Mouse (Mus musculus): ENCODE data around the gene Zdhhc17. TPM values are rescaled to one million over a fixed set of nuclear protein-coding genes. Genes with fewer than 3 reads are reported as not detected.

Zdhhc17 gene
- total RNA-seq, 2 experiments from 2014 or later: 20.7 to 22.6 TPM

DNA sequence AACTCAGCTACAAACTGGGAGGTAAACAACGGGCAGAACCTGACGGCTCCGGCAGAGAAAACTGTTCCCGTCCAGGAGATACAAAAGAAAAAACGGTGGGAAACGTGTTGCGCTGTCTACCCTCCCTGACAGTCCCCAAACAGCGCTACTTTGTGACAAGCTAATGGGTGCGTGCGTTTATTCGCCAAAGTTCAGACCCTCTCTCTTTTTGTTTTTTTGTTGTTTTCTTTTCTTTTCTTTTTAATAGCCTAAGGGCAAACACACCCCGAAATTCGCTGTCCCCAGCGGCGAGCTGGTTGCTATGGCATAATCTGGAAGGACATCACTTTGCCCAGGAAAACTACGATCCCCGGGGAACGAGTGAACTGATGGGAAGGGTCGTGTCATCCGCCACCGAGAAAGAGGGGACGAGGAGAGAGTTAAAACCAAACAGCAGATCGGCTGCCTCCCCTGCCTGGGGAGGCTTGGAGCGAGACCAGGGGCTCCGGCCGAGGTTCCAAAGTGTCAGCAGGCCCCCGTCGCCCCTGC is 763 bp downstream of the Zdhhc17 start:
- intact Hi-C loops (cut with DNase I; ENCODE audit: low total_unique reads): no loop called here
- DNase-seq: no peak

DNA sequence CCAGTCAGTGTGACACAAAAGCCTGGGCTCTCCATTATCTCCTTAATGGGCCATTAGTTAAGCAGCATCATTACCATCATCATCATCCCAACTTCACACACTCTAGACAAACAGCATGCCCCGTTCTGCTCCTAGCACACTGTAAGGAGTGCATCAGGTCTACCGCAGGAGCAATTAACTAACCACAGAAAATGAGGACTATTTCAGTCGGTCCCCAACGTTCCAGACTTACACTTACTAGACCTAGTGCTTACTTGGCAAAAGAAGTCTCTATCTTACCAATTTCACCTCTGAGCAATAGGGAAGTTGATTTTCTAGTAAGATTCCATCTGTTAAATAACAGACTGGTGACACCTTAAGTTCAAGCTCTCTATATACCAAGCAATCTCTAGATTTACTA is 2.3 kb downstream of the Zdhhc17 start:
- no peak for DNase-seq
- intact Hi-C loops (cut with DNase I; ENCODE audit: low total_unique reads): no loop called here

DNA sequence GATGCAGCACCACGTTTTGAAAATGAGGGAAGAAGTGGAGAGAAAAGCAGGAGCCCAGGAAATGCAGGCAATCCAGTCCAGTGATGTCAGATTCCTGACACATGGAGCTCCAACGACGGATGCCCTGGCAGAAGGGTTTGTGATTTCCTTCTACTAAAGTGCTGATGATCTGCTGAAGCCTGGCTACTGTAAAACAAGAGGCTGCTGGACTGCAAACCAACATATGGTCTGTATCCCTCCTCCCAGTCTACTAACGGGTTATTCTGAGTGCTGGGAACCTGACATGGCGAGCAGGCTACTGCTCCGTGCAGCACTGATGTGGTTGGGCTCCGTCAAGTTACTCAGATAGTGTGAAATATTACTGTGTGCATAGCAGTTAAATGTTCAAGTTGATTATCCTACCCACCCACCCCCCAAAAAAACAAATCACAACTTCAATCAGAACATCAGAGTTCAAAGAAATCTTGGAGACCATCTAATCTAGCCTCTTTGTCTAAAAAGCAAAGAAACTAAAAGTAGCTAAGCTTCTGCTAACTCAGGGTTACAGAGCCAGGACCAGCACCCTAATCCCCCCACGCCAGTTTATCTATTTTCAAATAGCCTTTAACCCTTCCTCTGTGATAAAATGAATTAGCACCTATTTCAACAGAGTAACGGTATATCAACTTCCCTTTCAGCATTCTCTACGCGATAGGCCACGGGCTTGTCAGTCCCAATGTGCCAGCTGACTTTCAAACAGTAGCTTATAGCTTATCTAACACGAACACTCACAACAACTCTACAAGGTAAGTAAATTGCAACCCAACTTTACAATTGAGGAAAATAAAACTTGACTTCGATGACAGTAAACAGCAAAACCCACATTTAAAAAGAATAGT is 4.1 kb downstream of the Zdhhc17 start:
- no peak for DNase-seq
- intact Hi-C loops (cut with DNase I; ENCODE audit: low total_unique reads): no loop called here

DNA sequence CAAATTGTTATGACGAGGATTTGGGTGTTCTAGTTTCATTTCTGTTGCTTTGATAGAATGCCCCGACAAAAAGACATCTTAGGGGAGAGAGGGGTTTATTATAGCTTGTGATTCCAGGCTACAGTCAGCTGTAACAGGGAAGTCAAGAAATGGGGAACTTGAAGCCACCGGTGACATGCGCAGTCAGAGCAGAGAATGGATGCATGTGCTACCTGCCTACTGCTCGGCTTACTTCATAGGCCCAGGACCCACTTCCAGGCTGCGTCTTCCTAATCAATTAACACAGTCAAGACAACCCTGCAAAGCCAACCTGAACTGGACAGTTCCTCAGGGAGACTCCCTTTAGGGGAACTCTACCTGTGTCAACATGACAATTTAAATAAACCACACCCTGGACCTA is 5.7 kb downstream of the Zdhhc17 start:
- intact Hi-C loops (cut with DNase I; ENCODE audit: low total_unique reads): no loop called here
- no peak for DNase-seq

DNA sequence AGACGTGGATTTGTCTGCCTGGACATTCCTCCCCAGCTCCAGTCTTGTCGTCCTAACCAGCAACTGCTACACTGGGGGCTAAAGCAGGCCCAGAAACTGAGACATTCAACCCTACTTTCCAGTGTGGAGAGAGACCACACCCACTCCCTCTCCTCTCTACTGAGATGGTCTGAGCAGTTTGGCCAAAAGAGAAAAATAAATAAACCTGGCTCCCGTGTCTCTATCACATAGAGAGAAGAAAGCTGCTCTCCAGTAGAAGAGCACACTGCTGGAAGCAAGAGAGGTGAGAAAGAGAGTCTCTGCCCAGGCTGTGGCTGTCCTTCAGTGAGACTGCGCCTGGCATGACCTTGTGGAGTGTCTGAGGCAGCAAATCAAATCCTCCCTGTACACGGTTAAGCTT is 10.7 kb downstream of the Zdhhc17 start:
- DNase-seq: no peak
- intact Hi-C loops (cut with DNase I; ENCODE audit: low total_unique reads): no loop called here

DNA sequence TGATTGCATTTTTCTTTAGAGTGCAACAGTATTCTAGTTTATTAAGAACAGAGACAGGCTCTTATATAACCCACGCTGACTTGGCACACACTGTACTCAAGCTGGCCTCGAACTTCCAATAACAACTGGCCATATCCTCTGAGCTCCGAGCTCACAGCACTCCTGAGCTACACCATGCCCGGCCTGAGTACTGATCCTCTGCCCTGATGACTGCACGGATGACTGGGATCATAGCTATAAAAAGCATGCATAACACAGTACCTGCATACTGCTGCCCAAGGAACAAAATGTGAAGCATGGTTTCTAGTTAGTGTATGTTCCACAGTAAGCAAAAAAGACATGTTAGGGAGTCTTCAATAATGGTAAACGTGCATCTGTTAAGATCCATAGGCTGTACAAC is 12.8 kb downstream of the Zdhhc17 start:
- no peak for DNase-seq
- intact Hi-C loops (cut with DNase I; ENCODE audit: low total_unique reads): no loop called here

DNA sequence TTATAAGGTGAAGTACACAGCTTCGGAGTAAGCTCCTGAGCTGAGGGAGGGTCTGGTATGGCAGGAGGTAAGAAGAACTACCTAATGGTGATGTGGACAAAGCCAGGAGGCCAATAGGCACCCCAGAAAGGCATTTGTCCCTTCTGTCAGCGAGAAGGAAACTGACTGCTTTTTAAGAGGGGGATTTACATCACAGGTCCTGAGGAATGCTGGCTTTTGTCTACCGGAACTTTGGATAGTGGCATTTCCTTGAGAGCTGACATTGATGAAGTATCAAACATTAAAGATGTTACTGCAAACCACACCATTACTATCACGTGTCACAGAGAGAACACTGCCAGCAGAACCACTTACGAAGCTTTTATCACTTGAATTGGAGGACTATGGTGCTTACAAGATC is 15.2 kb downstream of the Zdhhc17 start:
- DNase-seq: no peak
- intact Hi-C loops (cut with DNase I; ENCODE audit: low total_unique reads): no loop called here

DNA sequence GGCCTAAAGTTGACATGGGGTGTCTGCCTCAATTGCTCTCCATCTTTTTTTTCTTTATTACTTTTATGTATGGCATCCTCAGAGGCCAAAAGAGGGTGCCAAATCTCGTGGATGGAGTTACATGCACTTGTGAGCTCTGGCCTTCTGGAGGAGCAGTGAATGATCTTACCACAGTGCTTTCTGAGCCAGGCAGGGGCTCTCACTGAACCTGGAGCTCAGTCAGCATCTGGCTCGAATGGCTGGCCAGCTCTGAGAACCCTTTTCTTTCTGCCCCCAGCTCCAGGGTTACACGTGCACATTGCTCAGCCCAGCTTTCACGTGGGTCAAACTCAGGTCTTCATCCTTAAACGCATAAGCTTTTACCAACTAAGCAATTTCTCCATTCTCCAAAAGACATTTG is 16.7 kb downstream of the Zdhhc17 start:
- no peak for DNase-seq
- intact Hi-C loops (cut with DNase I; ENCODE audit: low total_unique reads): no loop called here

DNA sequence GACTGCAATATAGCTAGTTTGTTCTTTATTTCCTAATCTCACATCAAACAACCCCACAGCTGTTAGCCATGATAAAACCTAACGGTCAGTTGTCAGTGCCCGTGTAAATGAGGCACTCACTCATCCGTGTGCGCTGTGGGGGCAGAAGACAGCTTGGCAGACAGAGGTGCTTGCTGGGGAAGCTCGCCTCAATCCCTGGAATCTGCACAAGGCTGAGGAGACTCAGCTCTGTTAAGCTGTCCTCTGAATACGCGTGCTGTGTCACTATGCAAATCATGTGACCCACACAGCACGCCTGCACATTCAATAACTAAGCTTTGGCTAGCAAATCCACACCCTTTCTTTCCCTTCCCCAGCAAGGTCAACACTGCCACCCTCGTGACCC is 17.9 kb downstream of the Zdhhc17 start:
- intact Hi-C loops (cut with DNase I; ENCODE audit: low total_unique reads): no loop called here

DNA sequence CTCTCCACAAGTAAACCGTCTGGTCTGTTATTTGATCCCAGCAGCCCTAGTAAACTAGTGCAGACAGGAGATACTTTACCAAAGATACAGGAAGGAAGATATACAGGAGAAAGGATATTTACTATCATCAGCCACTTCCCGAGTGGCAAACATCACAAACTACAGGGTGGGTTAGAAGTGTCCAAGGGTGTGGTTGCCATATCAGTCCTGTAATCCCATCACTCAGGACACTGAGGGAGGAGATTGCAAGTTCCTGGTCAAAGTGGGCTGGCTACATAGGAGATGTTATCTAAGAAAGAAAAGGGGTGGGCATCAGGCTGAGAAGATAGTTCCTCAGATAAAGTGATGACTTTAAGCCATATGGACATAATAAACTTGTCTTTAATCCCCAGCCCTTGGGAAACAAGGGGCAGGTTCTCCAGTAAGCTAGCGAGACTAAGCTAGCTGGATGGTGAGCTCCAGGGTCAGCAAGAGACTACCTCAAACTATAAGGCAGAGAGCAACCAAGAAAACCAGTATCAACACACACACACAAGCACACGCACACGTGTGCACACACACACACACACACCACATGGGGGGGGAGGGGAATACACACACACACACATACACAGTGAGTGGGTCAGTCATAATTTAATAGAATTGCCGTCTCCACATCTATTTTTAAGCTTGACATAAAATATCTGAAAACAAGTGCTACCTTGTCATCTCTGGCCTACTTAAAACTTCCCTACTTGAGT is 18.5 kb downstream of the Zdhhc17 start:
- no peak for DNase-seq
- intact Hi-C loops (cut with DNase I; ENCODE audit: low total_unique reads): no loop called here

More for the DNA sequence above, 17.9 kb downstream of the Zdhhc17 start:
- no peak for DNase-seq

DNA sequence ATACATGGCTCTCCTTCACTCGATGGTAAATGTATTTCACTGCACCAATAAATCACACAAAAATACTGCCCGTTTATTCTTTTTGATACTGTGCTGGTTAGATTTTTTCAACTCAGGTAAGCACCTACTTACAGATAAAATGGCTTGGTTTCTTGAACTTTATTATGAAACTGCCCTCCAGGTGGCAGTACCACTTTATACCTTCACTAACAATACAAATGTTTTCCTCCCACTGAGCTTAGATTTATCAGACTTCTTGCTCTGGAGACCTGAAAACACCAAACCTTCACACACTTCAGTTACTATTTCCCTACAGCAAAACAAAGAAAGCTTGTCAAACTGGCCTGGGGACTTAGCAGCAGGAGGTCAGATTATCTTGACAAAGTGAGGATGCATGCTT is 20.2 kb downstream of the Zdhhc17 start:
- intact Hi-C loops (cut with DNase I; ENCODE audit: low total_unique reads): loop anchor here (5.0 kb wide), 1 partner anchor 108 kb away; no protein-coding TSS in a partner anchor
- DNase-seq: no peak

DNA sequence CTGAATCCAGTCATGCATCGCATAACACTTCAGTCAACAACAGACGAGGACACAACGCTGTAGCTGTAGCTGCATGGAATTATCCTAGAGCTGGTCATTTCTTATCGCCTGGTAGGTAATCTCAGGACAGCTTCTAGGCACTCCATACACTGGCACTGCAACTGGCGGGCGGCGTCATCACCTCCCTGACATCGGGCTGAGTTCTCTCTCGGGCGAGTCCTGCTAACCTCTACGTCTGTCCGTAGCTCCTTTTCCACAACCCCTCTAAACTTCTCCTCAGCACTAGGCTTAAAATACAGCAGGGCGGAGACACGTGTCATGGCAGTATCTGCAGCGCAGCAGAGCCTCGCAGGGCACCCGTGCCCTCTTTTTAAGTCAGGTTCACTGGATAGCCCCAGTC is 23.3 kb downstream of the Zdhhc17 start:
- no peak for DNase-seq
- intact Hi-C loops (cut with DNase I; ENCODE audit: low total_unique reads): loop anchor here (5.0 kb wide), 1 partner anchor 111 kb away; no protein-coding TSS in a partner anchor

DNA sequence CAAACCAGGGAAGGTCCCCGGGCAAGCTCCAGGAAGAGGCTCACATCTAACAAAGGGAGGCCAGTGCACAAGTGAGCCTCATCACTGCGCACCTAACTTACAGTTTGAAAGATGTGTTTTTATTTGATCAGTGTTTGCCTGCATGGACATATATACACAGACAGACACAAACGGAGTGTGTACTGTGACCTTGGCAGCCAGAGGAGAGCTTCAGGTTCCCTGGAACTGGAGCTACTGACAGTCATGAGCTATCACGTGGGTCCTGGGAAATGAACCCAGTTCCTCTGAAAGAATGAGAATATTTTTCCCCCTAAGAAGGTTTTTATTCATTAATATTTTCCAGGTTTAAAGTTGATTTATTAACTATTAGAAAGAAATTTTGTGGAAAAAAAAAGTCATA is 27.2 kb downstream of the Zdhhc17 start:
- no peak for DNase-seq
- intact Hi-C loops (cut with DNase I; ENCODE audit: low total_unique reads): no loop called here

DNA sequence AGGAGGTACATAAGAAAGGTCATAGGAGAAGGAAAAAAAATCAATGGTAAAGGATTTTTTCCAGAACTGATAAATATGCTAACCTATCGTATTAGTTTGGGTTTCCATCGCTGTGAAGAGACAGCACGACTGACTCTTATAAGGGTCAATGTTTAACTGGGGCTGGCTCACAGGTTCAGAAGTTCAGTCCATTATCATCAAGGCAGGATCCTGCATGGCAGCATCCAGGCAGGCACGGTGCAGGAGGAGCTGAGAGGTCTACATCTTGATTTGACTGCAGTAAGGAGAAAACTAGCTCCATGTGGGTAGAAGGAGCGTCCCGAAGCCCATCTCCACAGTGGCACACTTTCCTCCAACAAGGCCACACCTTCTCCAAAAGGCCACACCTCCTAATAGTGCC is 29.5 kb downstream of the Zdhhc17 start:
- intact Hi-C loops (cut with DNase I; ENCODE audit: low total_unique reads): no loop called here
- no peak for DNase-seq

DNA sequence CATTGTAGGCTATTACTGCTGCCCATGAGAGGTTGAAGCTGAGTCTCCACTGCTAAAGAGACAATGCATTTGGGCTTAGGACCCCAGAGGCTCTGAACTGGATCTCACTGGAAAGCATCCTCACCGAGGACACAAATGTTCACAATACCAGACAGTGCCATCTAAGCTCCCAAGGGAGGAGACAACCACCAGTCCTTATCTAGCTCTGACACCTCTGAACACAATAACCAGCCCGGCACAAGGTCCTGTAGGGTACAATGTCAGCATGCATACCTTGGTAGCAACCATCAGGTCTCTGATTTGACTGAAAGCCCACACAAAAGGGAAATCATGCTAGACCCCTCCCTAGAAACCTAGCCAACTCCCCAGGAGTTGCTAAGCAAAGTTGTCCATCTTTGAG is 30.5 kb downstream of the Zdhhc17 start:
- intact Hi-C loops (cut with DNase I; ENCODE audit: low total_unique reads): no loop called here

DNA sequence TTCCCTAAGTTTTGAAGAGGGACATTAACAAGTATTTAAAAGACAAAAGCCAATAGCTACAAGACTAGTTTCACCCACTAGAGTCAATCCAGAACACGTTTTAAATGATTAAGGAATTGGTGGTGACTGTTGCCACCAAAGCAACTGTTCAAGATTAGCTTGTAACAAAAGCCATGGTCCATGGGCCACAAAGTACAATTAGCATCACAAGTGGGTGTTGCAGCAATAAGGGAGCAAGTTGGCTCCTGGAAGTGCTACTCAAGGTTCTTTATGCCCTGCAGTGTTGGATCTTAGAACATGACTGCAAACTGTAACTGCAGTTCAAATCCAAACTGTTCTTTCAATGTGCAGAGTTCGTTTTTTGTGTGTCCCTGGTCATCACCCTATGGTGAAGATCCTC is 32.6 kb downstream of the Zdhhc17 start:
- intact Hi-C loops (cut with DNase I; ENCODE audit: low total_unique reads): no loop called here
- no peak for DNase-seq

More for the DNA sequence above, 30.5 kb downstream of the Zdhhc17 start:
- no peak for DNase-seq

DNA sequence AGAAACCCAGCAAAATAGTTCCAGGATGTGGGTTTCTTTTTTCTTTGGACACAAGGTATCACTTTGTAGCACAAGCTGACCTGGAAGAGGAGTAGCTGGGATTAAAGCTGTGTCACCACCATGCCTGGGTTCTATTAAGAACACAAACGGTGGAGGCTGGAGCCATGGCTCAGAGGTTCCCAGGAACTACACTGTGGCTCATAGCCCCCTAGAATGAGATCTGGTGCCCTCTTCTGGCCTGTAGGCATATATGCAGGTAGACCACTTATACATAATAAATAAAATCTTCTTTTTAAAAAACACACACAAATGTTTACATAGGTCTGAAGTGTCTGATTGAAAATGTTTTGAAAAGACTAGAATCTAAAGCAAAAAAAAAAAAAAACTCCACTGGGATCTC is 33.9 kb downstream of the Zdhhc17 start:
- intact Hi-C loops (cut with DNase I; ENCODE audit: low total_unique reads): no loop called here
- peak; percentile 24 for DNase-seq

DNA sequence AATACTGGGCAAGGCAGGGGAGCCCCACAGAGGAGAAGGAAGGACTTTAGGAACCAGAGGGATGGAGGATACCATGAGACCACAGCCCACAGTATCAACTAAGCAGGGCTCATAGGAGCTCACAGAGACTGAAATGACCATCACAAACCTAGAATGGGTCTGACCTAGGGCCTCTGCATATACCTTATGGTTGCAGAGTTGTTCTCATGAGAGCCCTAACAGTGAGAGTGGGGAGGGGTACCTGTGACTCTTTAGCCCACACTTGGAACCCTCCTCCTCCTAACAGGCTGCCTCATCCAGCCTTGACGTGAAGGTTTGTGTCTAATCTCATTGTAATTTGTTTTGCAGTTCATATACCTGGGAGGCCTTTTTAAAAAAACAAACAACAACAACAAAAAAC is 35.1 kb downstream of the Zdhhc17 start:
- intact Hi-C loops (cut with DNase I; ENCODE audit: low total_unique reads): loop anchor here (5.0 kb wide), 2 partner anchors 127 to 183 kb away; no protein-coding TSS in a partner anchor
- no peak for DNase-seq

DNA sequence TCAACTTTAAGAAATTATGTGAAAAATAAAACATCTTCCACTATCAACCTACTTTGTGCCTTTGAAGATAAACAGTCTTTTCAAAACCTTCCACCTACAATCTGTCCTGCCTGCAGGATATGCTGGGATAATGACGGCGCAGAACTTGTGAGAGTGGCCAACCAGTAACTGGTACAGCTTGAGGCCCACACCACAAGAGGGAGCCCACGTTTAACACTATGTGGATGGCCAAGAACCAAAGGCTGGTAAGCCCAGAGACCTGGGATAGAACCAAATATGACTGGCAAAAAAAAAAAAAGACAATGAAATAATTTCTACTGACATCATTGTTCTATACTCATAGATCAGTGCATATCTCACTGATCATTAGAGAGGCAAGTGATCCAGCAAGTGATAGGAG is 35.5 kb downstream of the Zdhhc17 start:
- DNase-seq: peak; percentile 31
- intact Hi-C loops (cut with DNase I; ENCODE audit: low total_unique reads): loop anchor here (5.0 kb wide), 2 partner anchors 128 to 182 kb away; no protein-coding TSS in a partner anchor

DNA sequence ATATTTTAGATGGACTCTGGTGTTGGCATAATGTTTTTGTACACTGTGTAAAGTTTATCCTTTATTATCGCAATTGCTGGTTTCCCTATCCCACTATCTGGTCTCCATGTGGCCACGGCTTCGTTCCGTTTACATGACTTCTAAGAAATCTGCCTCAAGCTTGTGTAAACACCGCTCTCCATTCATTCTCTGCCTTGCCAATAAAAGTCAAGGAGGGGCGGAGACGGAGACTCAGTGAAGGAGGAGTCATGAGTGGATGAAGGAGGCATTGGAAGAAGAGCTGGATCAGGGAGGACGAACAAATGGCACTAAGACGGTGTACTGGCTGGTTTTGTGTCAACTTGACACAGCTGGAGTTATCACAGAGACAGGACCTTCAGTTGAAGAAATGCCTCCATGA is 37.9 kb downstream of the Zdhhc17 start:
- no peak for DNase-seq
- intact Hi-C loops (cut with DNase I; ENCODE audit: low total_unique reads): loop anchor here (5.0 kb wide), 2 partner anchors 130 to 180 kb away; no protein-coding TSS in a partner anchor

All from gastrocnemius, postnatal 14 days (tissue).